Mouse (Mus musculus) urinary bladder, postnatal 36 days (tissue): ENCODE results near the gene Rtn4r.
"Not testable (repeated sequence)": the region's sequence is repeated elsewhere in the genome, so short reads cannot be mapped to it uniquely, and the experiment has no call there.

Experiments
- DNase-seq, 2 experiments: peaks; one replicate each; pipeline ENCODE4 v3.0.0; 2022; ENCODE audit warnings: low spot score in 2 of 2, mixed read lengths in 1 of 2

Rtn4r gene

GRCm38 (mm10) chr16:18194208-18194985, 67.0 kb downstream of the Rtn4r start:
- no peak for DNase-seq

GRCm38 (mm10) chr16:18195068-18195467, 67.6 kb downstream of the Rtn4r start:
- peak; percentile 21 to 43 for DNase-seq

GRCm38 (mm10) chr16:18195561-18195960, 68.1 kb downstream of the Rtn4r start:
- not testable (repeated sequence) for DNase-seq

- DNase-seq, result no peak
These were observed 70.4 kb downstream of the Rtn4r start for GRCm38 (mm10) chr16:18197881-18198280.

- no peak for DNase-seq
These were observed 71.1 kb downstream of the Rtn4r start for GRCm38 (mm10) chr16:18198365-18199098.

GRCm38 (mm10) chr16:18200062-18200461, 72.6 kb downstream of the Rtn4r start:
- DNase-seq, result no peak

- DNase-seq, result no peak
These were observed 74.2 kb downstream of the Rtn4r start for GRCm38 (mm10) chr16:18201620-18202019.
